Mouse (Mus musculus) erythroblast, embryonic 14.5 days (primary cell): ENCODE data around the gene Nrxn3.

Source experiments
- GATA1 ChIP-seq: IDR thresholded peaks from 2 replicates; pipeline ENCODE4 v1.6.1; 2012; ENCODE audit warnings: low read length, inconsistent platforms, mixed read lengths
- TAL1 ChIP-seq: IDR thresholded peaks from 3 replicates; pipeline ENCODE4 v1.6.1; 2012; ENCODE audit warnings: low read length, inconsistent platforms, mixed read lengths

GRCm38 (mm10) chr12:89198764-89199525 is 476.3 kb downstream of the Nrxn3 start:
- TF ChIP-seq GATA1 (no peak), TAL1 (no peak)
